Mouse (Mus musculus) G1E (cell line): ENCODE results near the gene Csf2rb2.

Source experiments
- CTCF ChIP-seq: IDR thresholded peaks from 2 replicates; pipeline ENCODE4 v1.5.1; 2012; ENCODE audit warnings: low read depth, low read length, inconsistent platforms, mixed read lengths
- POLR2AphosphoS5 ChIP-seq: IDR thresholded peaks from 2 replicates; pipeline ENCODE4 v1.6.1; 2012; ENCODE audit warnings: low read depth, low read length, inconsistent platforms; ENCODE audit not compliant: insufficient replicate concordance

- TF ChIP-seq CTCF: no peak
- no peak for TF ChIP-seq POLR2AphosphoS5
Measured at GRCm38 (mm10) chr15:78332981-78333380, 27.5 kb upstream of the Csf2rb2 start.
